ENCODE assay signal across 15 mouse cellular contexts in genomic region chr8:117454516-117455116, GRCm38 (mm10). TPM values are rescaled to one million over a fixed set of nuclear protein-coding genes. Genes with fewer than 3 reads are reported as not detected.
DNase-seq lines count a peak whose midpoint lies in the region; ATAC-seq and TF ChIP-seq lines count a peak whose summit lies in the region.
"Had no signal": no experiment of that assay in that cellular context is flagged by ENCODE, and none has a peak within 500 bp of the region (broad histone marks: within the 10 kb centered on the region; RNA-seq: fewer than 3 reads in every experiment).

No protein-coding gene starts in this region.

- no peak for TF ChIP-seq CTCF in C2C12 (IDR thresholded peaks at IDR 0.05; ENCODE audit: control insufficient read depth, insufficient read depth, insufficient read length)

- H3K79me3 ChIP-seq in C2C12 (ENCODE audit: low read depth), result no peaks in the 10 kb centered on the region

- peak overlapping the region; percentile 16 for H3K4me3 ChIP-seq in megakaryocyte, embryonic 14.5 days (replicated peaks)
- no peak overlapping the region for H3K4me3 ChIP-seq in C2C12 (ENCODE audit: insufficient read depth, poor library complexity, severe bottlenecking)
- H3K4me3 ChIP-seq: heart, embryonic 13.5 days had no signal

- intact Hi-C loops in heart, postnatal 36 days (cut with DNase I), result no loop called here

- no peaks in the 10 kb centered on the region for H3K27me3 ChIP-seq in megakaryocyte, embryonic 14.5 days (replicated peaks)
- H3K27me3 ChIP-seq in C2C12 (ENCODE audit: control insufficient read depth, insufficient read depth, insufficient read length), result no peaks in the 10 kb centered on the region
- H3K27me3 ChIP-seq: heart, embryonic 13.5 days had no signal

- no peaks in the 10 kb centered on the region for H3K79me2 ChIP-seq in C2C12 (ENCODE audit: control insufficient read depth, insufficient read depth)

- peak; percentile 7 for DNase-seq in gastrocnemius, adult 18-20 months (ENCODE audit: low spot score)
- DNase-seq in gastrocnemius, postnatal 10 days, result no peak
- DNase-seq in fibroblast of lung, adult 2 months (ENCODE audit: low read depth), result peak; percentile 35
- DNase-seq in thymus, postnatal 10 days (ENCODE audit: low spot score in 2 of 2), result no peak
- DNase-seq in heart, postnatal 36 days, result no peak
- DNase-seq: cerebellum, adult 11-12 months; kidney, adult 9 months; layer of hippocampus, adult 9-11 months; liver, postnatal 0 days; right cerebral cortex, adult 18-20 months; thymus, adult 18-20 months had no signal

- peaks cover 100% of the 10 kb centered on the region for H3K36me3 ChIP-seq in megakaryocyte, embryonic 14.5 days (replicated peaks; ENCODE audit: low read length)
- peaks cover 26% of the 10 kb centered on the region for H3K36me3 ChIP-seq in C2C12 (ENCODE audit: control insufficient read depth, insufficient read depth)

- no peaks in the 10 kb centered on the region for H3K9me3 ChIP-seq in megakaryocyte, embryonic 14.5 days
- H3K9me3 ChIP-seq: heart, embryonic 13.5 days had no signal

- ATAC-seq in megakaryocyte, adult 5-6 weeks (ENCODE audit: poor library complexity, severe bottlenecking), result no peak

- H3ac ChIP-seq in C2C12 (ENCODE audit: control insufficient read depth, insufficient read length, low read depth), result no peak overlapping the region

- H3K4me1 ChIP-seq in megakaryocyte, embryonic 14.5 days, result peaks cover 46% of the 10 kb centered on the region
- H3K4me1 ChIP-seq: heart, embryonic 13.5 days had no signal

TF ChIP-seq in C2C12, 6 proteins besides CTCF, POLR2A, EP300 and RAD21:
- TF ChIP-seq MYOD1 (IDR thresholded peaks at IDR 0.05; ENCODE audit: control insufficient read depth, insufficient read length, low read depth), result peak; percentile 14
- TF ChIP-seq MAX (IDR thresholded peaks at IDR 0.05), result peak; percentile 78
- peak; percentile 69 for TF ChIP-seq FOSL1 (IDR thresholded peaks at IDR 0.05; ENCODE audit: insufficient read depth, low read length, poor library complexity, severe bottlenecking)
- no peak for TF ChIP-seq MYOG (IDR thresholded peaks at IDR 0.05; ENCODE audit: control insufficient read depth, extremely low read depth, insufficient read length)
- TF ChIP-seq CEBPB (IDR thresholded peaks at IDR 0.05; ENCODE audit: low read depth), result no peak

RNA-seq across cellular contexts. Expression of gene Plcg2, which starts 43.5 kb away (rescaled TPM):
- total RNA-seq in gastrocnemius, adult 18-20 months (2021), result under 1 TPM; 0.53 to 0.93 TPM
- total RNA-seq in gastrocnemius, postnatal 10 days (2021), result 1 to 10 TPM; 1.0 to 2.6 TPM
- 36.0 and 76.6 TPM in 2 replicates for polyA plus RNA-seq in megakaryocyte, embryonic 14.5 days (2012; ENCODE audit: insufficient read depth, low replicate concordance)
- total RNA-seq in megakaryocyte, adult 5-6 weeks (2015), result 104 and 105 TPM in 2 replicates
- total RNA-seq in megakaryocyte, adult 5-6 weeks (2017), result 164 and 180 TPM in 2 replicates
- polyA plus RNA-seq in C2C12 (2012; fragmentation: generic; extraction: Trizol), result 0.05 TPM
- total RNA-seq in heart, postnatal 36 days (2021), result 1 to 10 TPM; 6.5 to 7.5 TPM

Comparison
In these comparisons a context has a peak if more than half of its experiments do, and no peak if none do; other contexts are left out.
1. DNase-seq: peak in gastrocnemius, adult 18-20 months (single experiment) and fibroblast of lung, adult 2 months (single experiment); none in gastrocnemius, postnatal 10 days (single experiment), thymus, postnatal 10 days (0 of 2) and heart, postnatal 36 days (0 of 2).
2. RNA of gene Plcg2, which starts 43.5 kb away (total RNA-seq): 104 to 180 TPM in megakaryocyte, adult 5-6 weeks; 6.5 to 7.5 TPM in heart, postnatal 36 days, 1.0 to 2.6 TPM in gastrocnemius, postnatal 10 days and 0.53 to 0.93 TPM in gastrocnemius, adult 18-20 months; every median in the first group is over 10 times any median in the second.